Mouse (Mus musculus) midbrain, embryonic 16.5 days (tissue): ENCODE data around the gene 2900026A02Rik. TPM values are rescaled to one million over a fixed set of nuclear protein-coding genes. Genes with fewer than 3 reads are reported as not detected.

ENCODE experiments used
- ATAC-seq: fragments of 200-750 bp; cut with Nextera tagmentation; 2 replicates; pipeline ENCODE4 v1.8.0; 2017; ENCODE audit warnings: moderate TSS enrichment
- H3K27ac ChIP-seq: fragments of 300-500 bp; sonication (generic); 2 replicates; pipeline ENCODE4 v1.5.1; 2014; ENCODE audit warnings: mild to moderate bottlenecking, low read length, mixed read lengths
- H3K27me3 ChIP-seq: fragments of 300-500 bp; sonication (generic); 2 replicates; pipeline ENCODE4 v1.6.1; 2014; ENCODE audit warnings: low read depth, low read length, mixed read lengths; ENCODE audit not compliant: control insufficient read depth, insufficient read depth
- H3K36me3 ChIP-seq: fragments of 300-500 bp; sonication (generic); 2 replicates; pipeline ENCODE4 v1.6.1; 2014; ENCODE audit warnings: mild to moderate bottlenecking, low read length, moderate library complexity, mixed read lengths; ENCODE audit not compliant: control insufficient read depth, insufficient read depth
- H3K4me1 ChIP-seq: fragments of 300-500 bp; sonication (generic); 2 replicates; pipeline ENCODE4 v1.6.1; 2014; ENCODE audit warnings: mild to moderate bottlenecking, low read length, mixed read lengths; ENCODE audit not compliant: control insufficient read depth, insufficient read depth
- H3K4me2 ChIP-seq: fragments of 300-500 bp; sonication (generic); 2 replicates; pipeline ENCODE4 v1.6.1; 2014; ENCODE audit warnings: mild to moderate bottlenecking, low read length, mixed read lengths
- H3K4me3 ChIP-seq: fragments of 300-500 bp; sonication (generic); 2 replicates; pipeline ENCODE4 v1.5.1; 2014; ENCODE audit warnings: low read depth, mild to moderate bottlenecking, low read length, moderate library complexity, mixed read lengths
- H3K9ac ChIP-seq: fragments of 300-500 bp; sonication (generic); 2 replicates; pipeline ENCODE4 v1.6.1; 2014; ENCODE audit warnings: low read depth, low read length, mixed read lengths
- H3K9me3 ChIP-seq: fragments of 300-500 bp; sonication (generic); replicated peaks from 2 replicates; pipeline ENCODE4 v1.6.1; 2014; ENCODE audit warnings: mild to moderate bottlenecking, low read length, mixed read lengths; ENCODE audit not compliant: control insufficient read depth, poor library complexity, severe bottlenecking
- WGBS: fragments of 180-500 bp; shearing (Covaris S2); extraction: QIAGEN DNeasy Blood & Tissue Kit; methylation state at CpG from one replicate; pipeline ENCODE4 v1.1.7; 2014; 5-methylcytosine and 5-hydroxymethylcytosine counted together
- polyA plus RNA-seq: library from polyadenylated mRNA; unstranded; fragments of >200 nt; fragmentation: Nextera tagmentation; extraction: Ambion mirVana; gene quantifications from 2 replicates; pipeline ENCODE4 v1.2.1, GENCODE M21; 2015

The 2900026A02Rik gene
- polyA plus RNA-seq, 1 experiment from 2014 or later, result 3.8 TPM

DNA sequence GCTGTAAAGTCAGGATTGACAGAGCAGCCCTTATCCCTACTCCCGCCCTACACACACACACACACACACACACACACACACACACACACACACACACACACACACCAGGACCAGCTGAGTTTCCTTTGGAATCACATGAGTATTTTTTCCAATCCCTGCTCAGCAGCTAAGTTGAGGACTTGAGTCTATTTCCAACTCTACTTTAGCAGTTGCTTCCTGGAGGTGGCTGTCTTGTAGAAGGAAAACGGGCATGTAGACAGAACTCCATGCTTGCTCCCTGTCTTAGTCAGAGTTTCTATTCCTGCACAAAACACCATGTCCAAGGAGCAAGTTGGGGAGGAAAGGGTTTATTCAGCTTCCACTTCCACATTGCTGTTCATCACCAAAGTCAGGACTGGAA lies 133.6 kb downstream of the 2900026A02Rik start:
- H3K27ac ChIP-seq, result no peak overlapping the region
- H3K9me3 ChIP-seq, result no peaks in the 10 kb centered on the region
- no peak overlapping the region for H3K4me3 ChIP-seq
- 74% methylated on average over 2 of the region's 2 CpGs for WGBS
- no peak overlapping the region for H3K4me2 ChIP-seq
- no peaks in the 10 kb centered on the region for H3K36me3 ChIP-seq
- no peak overlapping the region for H3K9ac ChIP-seq
- H3K27me3 ChIP-seq, result no peaks in the 10 kb centered on the region
- peaks cover 6% of the 10 kb centered on the region; the same call in 1 of the 2 replicates for H3K4me1 ChIP-seq
- no peak for ATAC-seq

DNA sequence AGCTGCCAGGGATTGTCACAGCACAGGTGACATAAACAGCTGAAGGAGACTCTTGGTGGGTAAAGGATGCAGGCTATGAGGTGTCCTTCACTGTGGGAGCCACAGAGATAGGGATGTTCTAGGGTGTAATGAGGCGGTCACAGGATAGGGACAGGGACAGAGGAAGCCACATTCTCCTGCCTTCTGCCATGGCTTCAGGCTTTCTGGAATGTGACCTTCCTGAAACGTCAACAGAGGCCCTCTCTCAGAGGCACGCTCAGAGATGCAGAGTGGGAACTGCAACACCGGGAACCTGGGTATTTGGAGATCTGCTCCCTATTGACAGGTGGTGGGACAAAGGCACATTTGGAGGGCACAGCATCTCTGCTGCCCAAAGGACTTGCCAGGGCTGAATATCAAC lies 134.0 kb downstream of the 2900026A02Rik start:
- 0 out of 2 replicates have a peak overlapping the region, but pooled peaks have one; percentile 3 for H3K9ac ChIP-seq
- H3K4me2 ChIP-seq, result no peak overlapping the region
- H3K4me3 ChIP-seq, result no peak overlapping the region
- H3K4me1 ChIP-seq, result peaks cover 6% of the 10 kb centered on the region; the same call in 1 of the 2 replicates
- no peaks in the 10 kb centered on the region for H3K36me3 ChIP-seq
- H3K27me3 ChIP-seq, result no peaks in the 10 kb centered on the region
- peak overlapping the region; percentile 38; the same call in 1 of the 2 replicates for H3K27ac ChIP-seq
- 67% methylated on average over 4 of the region's 4 CpGs for WGBS
- ATAC-seq, result no peak
- no peaks in the 10 kb centered on the region for H3K9me3 ChIP-seq

DNA sequence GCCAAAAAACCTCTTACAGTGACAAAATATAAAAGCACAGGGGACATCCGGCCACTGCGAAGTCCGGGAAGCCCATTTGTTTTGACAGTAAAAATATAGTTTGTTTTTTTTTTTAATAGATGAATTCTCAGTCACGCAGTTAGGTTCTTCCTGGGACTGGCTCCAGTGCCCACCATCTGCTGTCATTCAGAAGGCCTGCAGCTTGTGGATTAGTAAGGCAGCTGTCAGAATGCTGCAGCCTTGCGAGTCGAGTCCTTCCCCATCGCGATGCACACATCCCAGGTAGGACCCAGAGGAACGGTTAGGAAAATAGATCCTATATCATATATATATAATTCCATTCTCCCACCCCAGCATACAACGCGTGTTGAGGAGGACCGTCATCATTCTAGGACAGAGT lies 134.6 kb downstream of the 2900026A02Rik start:
- Histone ChIP-seq H3K27ac (peak overlapping the region; percentile 38; the same call in 1 of the 2 replicates), H3K4me1 (peaks cover 6% of the 10 kb centered on the region; the same call in 1 of the 2 replicates), H3K4me3 (no peak overlapping the region), H3K27me3 (no peaks in the 10 kb centered on the region), H3K9me3 (no peaks in the 10 kb centered on the region), H3K36me3 (no peaks in the 10 kb centered on the region), H3K4me2 (no peak overlapping the region), H3K9ac (no peak overlapping the region)
- WGBS, result 63% methylated on average over 12 of the region's 12 CpGs
- ATAC-seq, result no peak

DNA sequence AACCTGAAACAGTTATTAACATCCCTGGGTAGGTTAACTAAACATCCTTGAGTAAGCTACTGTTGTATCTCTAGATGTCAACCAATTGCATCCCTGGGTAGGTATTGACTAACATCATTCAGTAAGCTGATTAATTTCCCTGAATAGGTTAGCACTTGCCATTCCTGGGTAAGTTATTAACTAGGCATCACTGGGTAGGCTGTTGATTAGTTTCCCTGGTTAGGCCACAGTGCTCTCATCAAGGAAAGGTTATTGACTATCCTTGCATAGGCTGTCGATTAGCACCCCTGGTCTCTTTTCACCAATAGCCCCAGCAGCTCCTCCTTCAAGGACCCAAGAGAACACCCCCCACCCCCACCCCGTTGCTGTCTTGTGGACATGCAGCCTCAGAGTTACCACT lies 135.1 kb downstream of the 2900026A02Rik start:
- peaks cover 6% of the 10 kb centered on the region; the same call in 1 of the 2 replicates for H3K4me1 ChIP-seq
- H3K9ac ChIP-seq, result no peak overlapping the region
- H3K4me3 ChIP-seq, result no peak overlapping the region
- H3K4me2 ChIP-seq, result no peak overlapping the region
- no peaks in the 10 kb centered on the region for H3K27me3 ChIP-seq
- no peak overlapping the region for H3K27ac ChIP-seq
- no peaks in the 10 kb centered on the region for H3K9me3 ChIP-seq
- 62% methylated on average over 2 of the region's 2 CpGs for WGBS
- ATAC-seq, result no peak
- no peaks in the 10 kb centered on the region for H3K36me3 ChIP-seq

DNA sequence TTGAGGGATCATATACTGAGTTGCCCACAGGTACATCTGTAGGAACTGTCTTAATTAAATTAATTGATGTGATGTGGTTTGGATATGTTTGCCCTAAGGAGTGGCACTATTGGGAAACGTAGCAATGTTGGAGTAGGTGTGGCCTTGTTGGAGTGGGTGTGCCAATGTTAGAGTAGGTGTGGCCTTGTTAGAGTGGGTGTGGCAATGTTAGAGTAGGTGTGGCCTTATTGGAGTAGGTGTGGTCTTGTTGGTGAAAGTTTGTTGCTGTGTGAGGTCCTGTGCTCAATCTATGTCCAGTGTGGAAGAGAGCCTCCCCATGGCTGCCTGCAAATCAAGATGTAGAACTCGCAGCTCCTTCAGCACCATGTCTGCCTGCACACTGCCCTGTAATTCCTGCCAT lies 136.7 kb downstream of the 2900026A02Rik start:
- no peak for ATAC-seq
- WGBS, result 84% methylated on average over 2 of the region's 2 CpGs

DNA sequence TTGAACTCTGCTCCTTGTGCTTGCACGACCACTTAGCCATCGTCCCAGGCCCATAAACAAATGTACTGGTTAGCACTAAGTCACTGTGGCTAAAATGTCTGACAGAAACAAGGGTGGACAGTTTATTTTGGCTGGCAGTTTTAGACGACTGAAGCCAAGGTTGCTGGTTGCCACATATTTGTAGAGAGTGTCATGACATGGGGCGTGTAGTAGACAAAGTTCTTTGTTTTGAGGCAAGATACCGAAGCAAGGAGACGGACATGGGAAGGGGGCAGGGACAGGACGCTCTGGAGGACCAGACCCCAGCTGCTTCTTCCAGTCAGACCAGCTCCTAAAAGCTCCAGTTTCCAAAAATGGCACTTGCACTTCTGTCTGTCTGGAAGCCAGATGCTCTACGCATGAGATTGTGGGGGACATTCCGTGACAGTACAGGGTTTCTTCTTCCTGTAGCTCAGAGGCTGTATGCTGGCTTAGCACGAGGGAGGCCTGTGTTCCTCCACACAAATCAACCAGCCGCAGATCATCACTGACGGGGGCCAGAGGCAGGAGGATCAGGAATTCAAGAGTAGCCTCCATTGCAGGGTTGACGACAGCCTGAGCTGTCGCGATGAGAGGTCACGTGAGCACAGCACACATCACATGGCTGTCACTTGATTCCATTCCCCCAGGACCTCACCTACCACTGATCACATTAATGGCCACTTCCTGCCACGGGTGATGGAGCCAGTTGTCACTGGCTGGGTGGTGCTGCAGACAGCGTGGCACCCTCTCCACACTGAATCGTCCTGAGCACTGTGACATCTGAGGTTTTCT lies 138.5 kb downstream of the 2900026A02Rik start:
- WGBS, result 70% methylated on average over 19 of the region's 19 CpGs
- no peak for ATAC-seq
- H3K27ac ChIP-seq, result no peak overlapping the region

More for the DNA sequence above, 136.7 kb downstream of the 2900026A02Rik start:
- Histone ChIP-seq H3K4me3 (no peak overlapping the region), H3K27ac (no peak overlapping the region), H3K4me1 (peaks cover 6% of the 10 kb centered on the region; the same call in 1 of the 2 replicates), H3K9me3 (no peaks in the 10 kb centered on the region), H3K4me2 (no peak overlapping the region), H3K27me3 (no peaks in the 10 kb centered on the region), H3K9ac (no peak overlapping the region), H3K36me3 (no peaks in the 10 kb centered on the region)

DNA sequence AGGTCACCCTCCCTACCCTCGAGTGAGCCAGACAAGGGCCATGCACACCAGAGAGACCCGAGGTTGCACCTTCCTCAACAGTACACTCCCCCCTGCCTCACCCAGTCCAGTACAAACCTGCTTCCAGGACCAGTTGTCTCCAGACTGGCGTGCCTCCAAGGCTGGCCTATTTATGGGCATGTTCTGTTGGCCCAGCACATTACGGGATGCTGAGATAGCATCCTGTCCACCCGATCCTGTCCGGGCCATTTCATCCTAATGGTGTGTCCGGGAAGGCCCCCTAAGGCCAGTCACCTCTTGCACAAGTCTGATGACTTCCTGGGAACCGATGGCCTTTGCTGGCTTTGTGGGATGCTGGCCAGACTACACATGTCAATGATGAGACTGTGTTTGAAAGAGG lies 139.6 kb downstream of the 2900026A02Rik start, which contains the start of gene Crybb3:
Gene Crybb3, minus strand, starts transcription at position 146 of the 400 bp plus-strand sequence.
- Histone ChIP-seq H3K36me3 (no peaks in the 10 kb centered on the region), H3K4me1 (peaks cover 3% of the 10 kb centered on the region; the same call in 1 of the 2 replicates), H3K9me3 (no peaks in the 10 kb centered on the region), H3K27me3 (no peaks in the 10 kb centered on the region), H3K27ac (no peak within 1 kb of the TSS), H3K4me3 (no peak within 1 kb of the TSS), H3K4me2 (no peak within 1 kb of the TSS), H3K9ac (no peak within 1 kb of the TSS)
- ATAC-seq, result no peak
- 84% methylated on average over 8 of the region's 8 CpGs for WGBS

More for the DNA sequence above, 138.5 kb downstream of the 2900026A02Rik start:
- no peaks in the 10 kb centered on the region for H3K9me3 ChIP-seq
- no peaks in the 10 kb centered on the region for H3K27me3 ChIP-seq
- no peak overlapping the region for H3K9ac ChIP-seq
- no peak overlapping the region for H3K4me2 ChIP-seq
- H3K36me3 ChIP-seq, result no peaks in the 10 kb centered on the region
- H3K4me1 ChIP-seq, result peaks cover 6% of the 10 kb centered on the region; the same call in 1 of the 2 replicates
- no peak overlapping the region for H3K4me3 ChIP-seq

DNA sequence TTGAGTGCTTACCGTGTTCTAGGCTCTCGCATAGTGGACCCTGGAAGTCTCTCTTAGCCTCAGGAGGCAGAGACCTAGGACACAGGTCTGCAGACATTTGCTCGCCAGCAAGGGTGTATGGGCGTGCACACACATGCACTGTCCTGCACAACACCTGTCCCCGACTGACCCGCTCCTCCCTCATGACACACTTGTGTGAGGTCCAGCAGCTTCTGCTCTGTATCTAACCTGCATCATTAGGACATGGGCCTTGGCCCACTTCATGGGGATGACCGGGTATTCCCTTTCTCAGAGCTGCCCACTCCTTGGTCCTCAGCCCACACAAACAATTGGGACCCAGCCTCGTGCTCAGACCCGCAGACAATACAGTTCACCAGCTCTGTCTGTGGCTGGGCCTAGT lies 140.0 kb downstream of the 2900026A02Rik start:
- H3K4me1 ChIP-seq, result no peaks in the 10 kb centered on the region
- no peak overlapping the region for H3K9ac ChIP-seq
- WGBS, result 92% methylated on average over 9 of the region's 9 CpGs
- no peak overlapping the region for H3K4me3 ChIP-seq
- no peak for ATAC-seq
- no peak overlapping the region for H3K27ac ChIP-seq
- H3K27me3 ChIP-seq, result no peaks in the 10 kb centered on the region
- no peaks in the 10 kb centered on the region for H3K36me3 ChIP-seq
- H3K4me2 ChIP-seq, result no peak overlapping the region
- H3K9me3 ChIP-seq, result no peaks in the 10 kb centered on the region

DNA sequence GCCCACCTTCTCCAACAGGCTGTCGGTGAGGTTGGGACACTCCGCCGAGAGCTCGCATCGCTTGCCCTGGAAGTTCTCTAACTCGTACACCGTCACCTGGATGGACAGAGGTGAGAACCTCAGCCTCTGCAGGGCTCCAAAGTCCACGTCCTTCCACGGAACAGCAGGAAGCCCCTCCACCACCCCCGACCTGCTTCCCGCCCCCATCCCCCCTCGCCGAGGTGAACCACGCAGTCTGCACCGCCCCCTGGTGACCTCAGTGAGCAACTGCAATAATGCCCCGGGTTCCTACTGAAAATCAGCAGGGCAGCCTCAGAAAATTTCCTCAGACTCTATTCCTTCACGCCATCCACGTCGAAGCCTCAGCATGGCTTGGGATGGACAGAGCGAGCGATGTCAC lies 141.3 kb downstream of the 2900026A02Rik start:
- no peak for ATAC-seq
- Histone ChIP-seq H3K27me3 (no peaks in the 10 kb centered on the region), H3K4me1 (no peaks in the 10 kb centered on the region), H3K4me3 (no peak overlapping the region), H3K27ac (no peak overlapping the region), H3K9me3 (no peaks in the 10 kb centered on the region), H3K9ac (no peak overlapping the region), H3K4me2 (no peak overlapping the region; the same call in 1 of the 2 replicates), H3K36me3 (no peaks in the 10 kb centered on the region)
- WGBS, result 21% methylated on average over 21 of the region's 21 CpGs
